Mouse (Mus musculus) layer of hippocampus, adult 18-20 months (tissue): ENCODE data around the gene Lamp1. TPM values are rescaled to one million over a fixed set of nuclear protein-coding genes. Genes with fewer than 3 reads are reported as not detected.
A peak's percentile ranks its signal among the peaks of the same experiment; 100 is the strongest.

ENCODE experiments used
- DNase-seq, 2 experiments: peaks; one replicate each; pipeline ENCODE4 v3.0.0; 2022; ENCODE audit warnings: low spot score in 2 of 2
- total RNA-seq, 2 experiments: library from RNA; stranded (reverse); gene quantifications; 2 replicates each; pipeline ENCODE4 v1.2.3; 2021

Lamp1 gene
- total RNA-seq, 2 experiments from 2014 or later, result 275 to 276 TPM

GRCm38 (mm10) chr8:13199385-13200061 lies 40.6 kb downstream of the Lamp1 start:
- DNase-seq, result no peak

GRCm38 (mm10) chr8:13200301-13201012 lies 41.5 kb downstream of the Lamp1 start, which contains the start of gene Grtp1:
TSS of gene Grtp1 (minus strand) at chr8:13200620.
- DNase-seq, result no peak

- DNase-seq, result no peak
These were observed 42.0 kb downstream of the Lamp1 start for GRCm38 (mm10) chr8:13201013-13201334.

GRCm38 (mm10) chr8:13202041-13202440 lies 43.1 kb downstream of the Lamp1 start:
- DNase-seq, result no peak

- no peak for DNase-seq
These were observed 43.8 kb downstream of the Lamp1 start for GRCm38 (mm10) chr8:13202806-13203205.

GRCm38 (mm10) chr8:13203472-13203871 lies 44.5 kb downstream of the Lamp1 start:
- no peak for DNase-seq

GRCm38 (mm10) chr8:13204371-13205140 lies 45.6 kb downstream of the Lamp1 start:
- no peak for DNase-seq

GRCm38 (mm10) chr8:13205311-13205710 lies 46.4 kb downstream of the Lamp1 start:
- DNase-seq, result no peak

GRCm38 (mm10) chr8:13206290-13206689 lies 47.3 kb downstream of the Lamp1 start:
- DNase-seq, result no peak

- DNase-seq, result no peak
These were observed 49.8 kb downstream of the Lamp1 start for GRCm38 (mm10) chr8:13208627-13209355.

GRCm38 (mm10) chr8:13209770-13210169 lies 50.8 kb downstream of the Lamp1 start:
- DNase-seq, result no peak

- peak; percentile 72 to 90 for DNase-seq
These were observed 54.7 kb downstream of the Lamp1 start for GRCm38 (mm10) chr8:13213479-13214268.

GRCm38 (mm10) chr8:13216386-13216785 lies 57.4 kb downstream of the Lamp1 start:
- DNase-seq, result no peak

- no peak for DNase-seq
These were observed 58.1 kb downstream of the Lamp1 start for GRCm38 (mm10) chr8:13217093-13217492.

- DNase-seq, result no peak
These were observed 59.0 kb downstream of the Lamp1 start for GRCm38 (mm10) chr8:13217986-13218385.

- no peak for DNase-seq
These were observed 59.5 kb downstream of the Lamp1 start for GRCm38 (mm10) chr8:13218441-13218840.

GRCm38 (mm10) chr8:13224426-13224825 lies 65.5 kb downstream of the Lamp1 start:
- DNase-seq, result no peak
